Mouse (Mus musculus) intestine, embryonic 15.5 days (tissue): ENCODE data around the gene Erc1. TPM values are rescaled to one million over a fixed set of nuclear protein-coding genes. Genes with fewer than 3 reads are reported as not detected.

ENCODE experiments used
- ATAC-seq: fragments of 200-750 bp; cut with Nextera tagmentation; 2 replicates; pipeline ENCODE4 v1.8.0; 2017; ENCODE audit warnings: moderate TSS enrichment, moderate library complexity
- H3K27ac ChIP-seq: fragments of 300-500 bp; sonication (generic); 2 replicates; pipeline ENCODE4 v1.5.1; 2015; ENCODE audit warnings: mild to moderate bottlenecking, inconsistent platforms
- H3K27me3 ChIP-seq: fragments of 300-500 bp; sonication (generic); replicated peaks from 2 replicates; pipeline ENCODE4 v1.6.1; 2015; ENCODE audit warnings: inconsistent platforms
- H3K36me3 ChIP-seq: fragments of 300-500 bp; sonication (generic); 2 replicates; pipeline ENCODE4 v1.6.1; 2015; ENCODE audit warnings: inconsistent platforms
- H3K4me1 ChIP-seq: fragments of 300-500 bp; sonication (generic); replicated peaks from 2 replicates; pipeline ENCODE4 v1.6.1; 2015; ENCODE audit warnings: inconsistent platforms
- H3K4me2 ChIP-seq: fragments of 300-500 bp; sonication (generic); replicated peaks from 2 replicates; pipeline ENCODE4 v1.6.1; 2015; ENCODE audit warnings: mild to moderate bottlenecking, inconsistent platforms
- H3K4me3 ChIP-seq: fragments of 300-500 bp; sonication (generic); replicated peaks from 2 replicates; pipeline ENCODE4 v1.5.1; 2015; ENCODE audit warnings: inconsistent platforms
- H3K9ac ChIP-seq: fragments of 300-500 bp; sonication (generic); 2 replicates; pipeline ENCODE4 v1.6.1; 2015; ENCODE audit warnings: inconsistent platforms
- H3K9me3 ChIP-seq: fragments of 300-500 bp; sonication (generic); 2 replicates; pipeline ENCODE4 v1.6.1; 2016; ENCODE audit warnings: inconsistent platforms
- WGBS: fragments of 180-500 bp; shearing (Covaris S2); methylation state at CpG from one replicate; pipeline ENCODE4 v1.1.7; 2015; 5-methylcytosine and 5-hydroxymethylcytosine counted together
- polyA plus RNA-seq: library from polyadenylated mRNA; unstranded; fragments of >200 nt; fragmentation: Nextera tagmentation; extraction: Ambion mirVana; gene quantifications from 2 replicates; pipeline ENCODE4 v1.2.1, GENCODE M21; 2015

Gene Erc1
- polyA plus RNA-seq, 1 experiment from 2014 or later, result 13.7 TPM

DNA sequence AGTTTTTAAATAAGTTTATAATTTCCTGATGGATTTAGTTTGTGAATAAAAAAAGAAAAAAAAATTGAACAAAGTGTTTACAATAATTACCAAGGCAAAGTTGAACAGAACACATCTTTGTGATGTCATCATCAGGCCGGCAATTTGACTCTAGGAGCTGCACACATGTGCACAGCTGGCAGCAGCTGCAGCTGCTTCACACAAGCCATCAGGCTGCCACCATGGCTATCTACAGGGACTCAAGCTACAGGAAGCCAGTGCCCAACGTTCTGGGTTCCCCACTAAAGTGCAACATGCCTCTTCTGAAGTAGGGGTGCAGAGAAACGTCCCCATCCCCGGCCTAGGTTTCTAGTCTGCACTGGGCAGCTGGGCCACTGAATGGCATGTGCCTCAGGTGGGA lies 277.2 kb downstream of the Erc1 start:
- peaks cover 11% of the 10 kb centered on the region; the same call in 1 of the 2 replicates for H3K36me3 ChIP-seq
- H3K9ac ChIP-seq, result no peak overlapping the region
- no peak overlapping the region for H3K4me3 ChIP-seq
- no peaks in the 10 kb centered on the region for H3K27me3 ChIP-seq
- 71% methylated on average over 4 of the region's 4 CpGs for WGBS
- no peaks in the 10 kb centered on the region for H3K9me3 ChIP-seq
- ATAC-seq, result no peak
- no peak overlapping the region for H3K27ac ChIP-seq
- H3K4me1 ChIP-seq, result peaks cover 3% of the 10 kb centered on the region; the same call in 1 of the 2 replicates
- no peak overlapping the region for H3K4me2 ChIP-seq

DNA sequence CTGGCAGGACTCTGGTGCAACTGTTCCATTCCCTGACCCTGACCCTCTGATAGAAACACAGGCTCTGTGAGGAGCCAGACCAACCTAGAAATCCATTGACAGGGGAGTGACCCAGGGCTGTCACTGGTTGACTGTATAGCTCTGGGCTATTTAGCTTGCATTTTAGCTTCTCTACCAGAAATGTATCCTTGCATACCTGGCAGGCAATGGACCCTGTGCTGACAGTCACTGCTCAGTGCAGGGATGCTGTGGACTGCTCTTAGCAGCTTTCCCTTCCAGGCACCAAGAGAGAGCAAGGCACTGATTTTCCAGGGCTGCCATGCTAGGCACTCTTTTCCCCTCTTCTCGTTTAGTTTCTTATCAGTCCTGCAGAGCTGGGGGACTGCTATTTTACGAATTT lies 279.6 kb downstream of the Erc1 start:
- no peaks in the 10 kb centered on the region for H3K27me3 ChIP-seq
- no peak overlapping the region for H3K9ac ChIP-seq
- H3K9me3 ChIP-seq, result no peaks in the 10 kb centered on the region
- 62% methylated on average over 2 of the region's 2 CpGs for WGBS
- no peak overlapping the region for H3K4me2 ChIP-seq
- H3K4me1 ChIP-seq, result peaks cover 7% of the 10 kb centered on the region; the same call in 1 of the 2 replicates
- ATAC-seq, result no peak
- H3K27ac ChIP-seq, result no peak overlapping the region
- H3K4me3 ChIP-seq, result no peak overlapping the region
- no peaks in the 10 kb centered on the region for H3K36me3 ChIP-seq

DNA sequence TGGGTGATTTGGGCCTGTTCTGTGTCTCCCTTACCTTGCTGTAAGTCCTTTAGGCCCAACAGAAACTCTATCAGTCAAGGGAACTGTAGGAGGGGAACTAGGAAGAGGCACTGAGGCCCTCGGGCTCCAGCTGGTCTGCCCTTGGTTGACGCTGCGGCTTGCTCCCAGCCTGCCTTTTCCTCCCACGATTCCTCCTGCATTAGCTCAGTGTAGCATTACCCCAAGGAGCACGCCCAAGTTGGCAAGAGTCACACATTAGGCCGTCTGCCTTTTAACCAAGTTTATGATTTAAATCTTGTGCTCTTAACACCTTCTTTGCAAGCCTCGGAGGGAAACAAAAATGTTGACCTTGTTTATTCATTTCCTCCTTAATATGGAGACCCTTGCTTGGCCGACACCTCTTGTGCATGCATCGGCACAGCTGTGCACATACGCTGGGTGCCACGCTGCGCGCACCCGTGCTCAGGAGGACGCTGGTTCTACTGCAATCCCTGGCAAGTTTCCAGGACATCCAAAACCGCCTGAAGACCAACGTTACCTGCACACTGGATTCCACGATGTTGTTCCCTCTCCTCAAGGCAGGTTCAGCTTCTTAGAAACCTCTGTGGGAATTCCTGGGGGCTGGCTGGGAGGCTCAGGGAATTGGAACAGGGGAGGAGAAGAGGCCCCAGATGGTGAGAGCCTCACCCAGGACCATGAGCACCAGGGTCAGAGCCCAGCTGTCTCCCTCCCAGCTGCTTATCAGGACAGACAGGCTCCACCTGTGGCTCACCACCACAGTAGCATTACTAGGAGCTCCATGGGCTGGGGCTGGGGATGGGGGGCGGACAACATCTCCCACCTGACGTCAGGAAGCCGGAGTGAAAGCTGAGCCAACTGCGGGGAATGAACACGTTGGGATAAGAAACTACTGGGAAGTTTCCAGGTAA lies 282.3 kb downstream of the Erc1 start:
- 0 out of 2 replicates have a peak overlapping the region, but pooled peaks have one; percentile 7 for H3K27ac ChIP-seq
- H3K36me3 ChIP-seq, result no peaks in the 10 kb centered on the region
- no peaks in the 10 kb centered on the region for H3K9me3 ChIP-seq
- no peak overlapping the region for H3K9ac ChIP-seq
- no peak overlapping the region for H3K4me2 ChIP-seq
- no peak overlapping the region for H3K4me3 ChIP-seq
- WGBS, result 65% methylated on average over 23 of the region's 23 CpGs
- no peaks in the 10 kb centered on the region for H3K27me3 ChIP-seq
- peak; percentile 50; the same call in 1 of the 2 replicates for ATAC-seq
- peaks cover 9% of the 10 kb centered on the region; the same call in 1 of the 2 replicates for H3K4me1 ChIP-seq

DNA sequence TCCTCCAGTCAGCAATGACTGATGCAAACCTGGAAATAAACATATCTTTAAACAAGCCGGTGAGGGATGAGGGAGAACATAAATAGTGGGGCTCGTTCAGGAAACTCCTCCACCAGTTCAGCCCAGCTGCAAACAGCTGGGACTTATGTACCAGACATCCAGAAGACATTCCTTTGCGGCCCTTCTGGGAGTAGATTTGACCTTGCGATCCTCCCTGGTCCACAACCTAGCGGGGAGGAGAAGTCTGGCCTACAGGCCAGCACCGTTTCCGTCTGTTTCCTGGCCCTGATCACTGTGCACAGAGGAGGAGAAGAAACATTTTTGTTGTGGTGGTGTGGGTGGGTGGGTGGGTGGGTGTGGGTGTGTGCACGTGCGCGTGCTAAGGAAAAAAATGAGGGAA lies 285.4 kb downstream of the Erc1 start:
- H3K27ac ChIP-seq, result no peak overlapping the region
- H3K27me3 ChIP-seq, result no peaks in the 10 kb centered on the region
- peak; percentile 61; the same call in 1 of the 2 replicates for ATAC-seq
- 42% methylated on average over 10 of the region's 10 CpGs for WGBS
- H3K4me1 ChIP-seq, result peaks cover 9% of the 10 kb centered on the region; the same call in 1 of the 2 replicates
- H3K4me3 ChIP-seq, result no peak overlapping the region
- H3K9ac ChIP-seq, result no peak overlapping the region
- no peaks in the 10 kb centered on the region for H3K36me3 ChIP-seq
- H3K9me3 ChIP-seq, result no peaks in the 10 kb centered on the region
- H3K4me2 ChIP-seq, result no peak overlapping the region

DNA sequence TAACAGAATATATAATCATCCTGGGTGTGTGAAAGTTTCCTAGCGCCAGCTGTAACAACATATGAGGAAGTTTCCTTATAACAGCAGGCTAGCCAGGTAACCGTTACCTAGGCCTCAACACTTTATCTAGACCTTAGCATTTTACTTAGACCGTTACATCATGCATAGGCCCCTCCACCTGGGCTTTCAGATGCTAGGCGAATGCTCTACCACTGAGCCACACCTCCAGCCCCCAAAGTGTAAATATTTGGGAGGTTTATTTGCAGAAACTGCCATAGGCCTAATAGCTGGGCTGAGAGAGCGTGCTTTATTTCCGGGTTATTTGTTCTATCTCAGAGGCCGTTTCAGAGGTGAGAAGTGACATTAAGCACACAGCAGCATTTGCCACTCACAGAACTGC lies 289.1 kb downstream of the Erc1 start:
- Histone ChIP-seq H3K4me3 (no peak overlapping the region), H3K4me2 (no peak overlapping the region), H3K27me3 (no peaks in the 10 kb centered on the region), H3K9ac (no peak overlapping the region), H3K9me3 (no peaks in the 10 kb centered on the region), H3K27ac (no peak overlapping the region), H3K36me3 (no peaks in the 10 kb centered on the region), H3K4me1 (0 out of 2 replicates have a peak, but pooled peaks cover 2% of the 10 kb centered on the region)
- no peak; the same call in 1 of the 2 replicates for ATAC-seq
- WGBS, result 43% methylated on average over 7 of the region's 7 CpGs

DNA sequence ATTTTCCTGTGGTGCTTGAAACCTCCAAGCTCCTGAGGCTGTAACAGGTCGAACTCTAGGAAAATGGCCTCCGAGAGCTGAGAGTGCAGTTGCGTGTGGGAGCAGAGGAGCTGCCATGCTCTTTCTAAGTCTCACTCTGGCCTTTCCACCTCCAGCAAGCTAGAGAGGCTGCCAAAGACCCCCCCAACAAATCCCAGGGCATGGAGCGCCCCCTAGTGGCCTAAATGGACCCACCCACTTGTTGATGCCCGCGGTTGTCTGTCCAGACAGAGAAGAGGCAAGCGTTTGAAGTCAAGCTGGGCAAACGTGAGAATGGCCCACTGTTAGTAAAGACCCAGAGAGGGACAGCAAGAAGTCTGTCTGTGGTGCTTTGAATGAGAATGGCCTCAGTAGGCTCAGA lies 293.5 kb downstream of the Erc1 start:
- WGBS, result 77% methylated on average over 8 of the region's 8 CpGs
- no peak overlapping the region for H3K4me3 ChIP-seq
- H3K27ac ChIP-seq, result no peak overlapping the region
- H3K4me2 ChIP-seq, result no peak overlapping the region
- no peak overlapping the region for H3K9ac ChIP-seq
- H3K9me3 ChIP-seq, result no peaks in the 10 kb centered on the region
- H3K27me3 ChIP-seq, result no peaks in the 10 kb centered on the region
- ATAC-seq, result no peak
- no peaks in the 10 kb centered on the region for H3K4me1 ChIP-seq
- no peaks in the 10 kb centered on the region for H3K36me3 ChIP-seq

DNA sequence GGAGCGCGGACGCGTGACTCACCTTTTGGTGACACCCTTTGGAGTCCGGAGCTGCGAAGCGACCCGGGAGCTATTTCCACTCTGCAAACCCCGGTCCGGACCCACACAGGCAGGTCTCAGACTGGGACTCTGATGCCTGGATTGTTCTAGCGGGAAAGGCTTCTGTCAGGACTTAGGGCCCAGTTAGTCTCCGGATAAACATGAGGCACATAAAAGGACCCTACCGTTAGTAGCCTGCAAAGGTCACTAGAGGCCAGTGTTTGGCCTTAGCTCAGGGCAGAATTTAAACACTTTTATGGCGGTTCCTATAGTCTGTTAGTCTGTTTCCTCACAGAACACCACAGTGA lies 303.5 kb downstream of the Erc1 start:
- peak; percentile 62 for ATAC-seq
- Histone ChIP-seq H3K4me2 (peak overlapping the region; percentile 98), H3K4me1 (0 out of 2 replicates have a peak, but pooled peaks cover 9% of the 10 kb centered on the region), H3K27ac (no peak overlapping the region), H3K36me3 (no peaks in the 10 kb centered on the region), H3K27me3 (peaks cover 23% of the 10 kb centered on the region), H3K9ac (peak overlapping the region; percentile 53), H3K9me3 (no peaks in the 10 kb centered on the region), H3K4me3 (peak overlapping the region; percentile 68)
- WGBS, result 2% methylated on average over 14 of the region's 14 CpGs

DNA sequence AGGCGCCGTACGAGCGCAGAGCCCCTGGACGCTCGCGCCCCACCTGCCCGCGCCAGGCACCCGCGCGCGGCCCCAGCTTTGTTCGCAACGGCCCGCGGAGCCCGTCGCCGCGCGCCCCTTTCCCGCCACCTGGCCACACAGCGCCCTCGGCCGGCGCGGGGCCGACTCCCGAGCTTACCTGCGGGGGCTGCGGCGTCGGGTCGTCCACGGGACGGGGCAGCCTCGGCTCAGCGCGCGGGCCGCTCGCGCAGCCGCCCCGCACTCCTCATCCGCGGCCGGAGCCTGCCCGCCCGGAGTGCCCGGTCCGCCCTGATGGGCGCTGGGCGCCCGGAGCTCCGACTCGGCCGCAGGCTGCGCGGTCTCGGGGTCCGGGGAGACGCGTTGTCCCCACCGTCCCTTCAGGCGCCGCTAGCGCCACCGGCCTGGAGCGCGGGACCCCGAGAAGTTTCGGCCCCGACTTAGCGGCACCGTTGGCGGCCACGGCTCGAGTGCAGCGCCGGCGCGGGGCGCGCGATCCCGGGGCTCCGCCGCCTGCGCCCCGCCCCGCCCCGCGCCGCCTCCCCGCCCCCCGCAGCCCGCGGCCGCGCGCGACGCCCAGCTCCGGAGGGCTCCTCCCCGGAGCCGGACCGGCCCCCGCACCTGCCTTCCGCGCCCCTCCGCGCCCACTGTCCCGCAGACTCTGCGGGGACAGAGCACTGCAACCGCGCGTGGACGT lies 304.0 kb downstream of the Erc1 start, which contains the start of gene Wnt5b:
TSS of gene Wnt5b (minus strand) at position 545 of the 715 bp plus-strand sequence.
- Histone ChIP-seq H3K36me3 (no peaks in the 10 kb centered on the region), H3K4me2 (peak within 1 kb of the TSS; percentile 98), H3K27me3 (peaks cover 23% of the 10 kb centered on the region), H3K9ac (peak within 1 kb of the TSS; percentile 53), H3K4me3 (peak within 1 kb of the TSS; percentile 68), H3K9me3 (no peaks in the 10 kb centered on the region), H3K27ac (no peak within 1 kb of the TSS), H3K4me1 (0 out of 2 replicates have a peak, but pooled peaks cover 9% of the 10 kb centered on the region)
- under 1% methylated on average over 118 of the region's 120 CpGs for WGBS
- peak; percentile 81 for ATAC-seq

DNA sequence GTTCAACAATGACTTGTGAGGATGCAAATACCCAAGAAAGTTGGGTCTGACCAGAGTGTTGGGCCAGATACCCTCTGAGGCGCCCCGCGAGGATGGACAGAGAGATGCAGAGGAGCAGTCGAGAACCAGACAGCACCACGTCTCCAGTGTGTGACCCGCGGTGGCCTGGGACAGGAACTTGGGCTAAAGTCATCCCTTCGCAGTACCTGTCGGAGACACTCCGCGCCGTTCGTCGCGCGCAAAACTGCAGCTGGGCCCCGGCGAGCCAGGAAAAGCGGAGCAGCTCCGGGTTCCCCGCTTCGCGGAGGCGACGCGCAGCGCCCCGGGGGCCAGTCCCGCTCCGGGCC lies 304.5 kb downstream of the Erc1 start:
- under 1% methylated on average over 30 of the region's 30 CpGs for WGBS
- peak overlapping the region; percentile 53 for H3K9ac ChIP-seq
- H3K27me3 ChIP-seq, result peaks cover 23% of the 10 kb centered on the region

DNA sequence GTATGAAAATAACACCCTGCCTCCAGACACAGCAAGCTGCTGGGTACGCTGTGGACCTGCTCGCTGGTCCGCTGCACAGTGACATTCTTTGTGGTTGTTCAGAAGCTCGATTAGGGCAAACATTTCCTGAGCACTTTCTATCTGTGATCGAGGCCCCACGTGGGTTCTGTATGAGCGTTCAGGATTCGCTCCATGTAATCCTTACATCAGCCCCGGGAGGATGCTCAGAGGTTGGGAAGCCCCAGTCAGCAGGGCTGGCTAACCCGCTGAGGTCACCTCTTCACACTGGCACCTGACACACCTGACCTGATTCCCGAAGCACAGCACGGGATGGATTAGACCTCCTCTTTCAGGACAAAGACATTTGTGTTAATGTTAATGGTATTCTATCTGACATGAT lies 312.1 kb downstream of the Erc1 start:
- WGBS, result 74% methylated on average over 12 of the region's 12 CpGs
- H3K4me3 ChIP-seq, result no peak overlapping the region

More for the DNA sequence above, 304.5 kb downstream of the Erc1 start:
- peak overlapping the region; percentile 68 for H3K4me3 ChIP-seq
- H3K9me3 ChIP-seq, result no peaks in the 10 kb centered on the region
- 0 out of 2 replicates have a peak, but pooled peaks cover 9% of the 10 kb centered on the region for H3K4me1 ChIP-seq
- H3K27ac ChIP-seq, result no peak overlapping the region
- peak overlapping the region; percentile 98 for H3K4me2 ChIP-seq
- H3K36me3 ChIP-seq, result no peaks in the 10 kb centered on the region
- ATAC-seq, result peak; percentile 23; the same call in 1 of the 2 replicates

DNA sequence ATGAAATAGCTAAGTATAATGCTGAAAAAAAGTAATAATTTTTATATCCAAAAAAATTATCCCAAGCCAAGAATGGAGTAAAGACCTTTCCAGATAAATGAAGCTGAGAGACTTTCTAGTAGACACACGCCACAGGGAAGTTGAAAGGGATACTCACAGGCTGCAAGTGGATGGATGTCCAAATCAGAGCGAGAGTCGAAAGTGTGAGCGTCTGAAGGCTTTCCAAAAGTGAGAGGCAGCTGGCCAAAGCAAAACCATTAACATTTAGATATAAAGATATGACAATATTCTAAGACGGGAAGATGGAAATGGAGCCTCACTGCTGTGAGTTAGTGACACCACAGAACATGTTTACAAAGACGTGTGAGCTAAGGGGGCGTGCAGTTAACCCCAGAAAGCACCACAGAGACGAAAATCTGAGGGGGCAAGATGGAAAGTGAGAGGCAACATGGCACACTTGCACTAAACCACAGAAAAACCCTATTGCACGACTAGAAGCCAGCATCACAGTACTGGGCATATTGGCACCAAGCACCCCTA lies 314.7 kb downstream of the Erc1 start:
- ATAC-seq, result no peak
- no peak overlapping the region for H3K4me2 ChIP-seq
- no peaks in the 10 kb centered on the region for H3K9me3 ChIP-seq
- H3K4me1 ChIP-seq, result no peaks in the 10 kb centered on the region
- H3K9ac ChIP-seq, result no peak overlapping the region
- H3K27ac ChIP-seq, result no peak overlapping the region
- 72% methylated on average over 9 of the region's 9 CpGs for WGBS
- no peaks in the 10 kb centered on the region for H3K36me3 ChIP-seq
- no peaks in the 10 kb centered on the region for H3K27me3 ChIP-seq
- no peak overlapping the region for H3K4me3 ChIP-seq

More for the DNA sequence above, 312.1 kb downstream of the Erc1 start:
- H3K27ac ChIP-seq, result no peak overlapping the region
- H3K4me1 ChIP-seq, result no peaks in the 10 kb centered on the region
- H3K4me2 ChIP-seq, result no peak overlapping the region
- no peaks in the 10 kb centered on the region for H3K9me3 ChIP-seq
- no peak for ATAC-seq
- H3K9ac ChIP-seq, result no peak overlapping the region
- H3K36me3 ChIP-seq, result no peaks in the 10 kb centered on the region
- no peaks in the 10 kb centered on the region for H3K27me3 ChIP-seq

DNA sequence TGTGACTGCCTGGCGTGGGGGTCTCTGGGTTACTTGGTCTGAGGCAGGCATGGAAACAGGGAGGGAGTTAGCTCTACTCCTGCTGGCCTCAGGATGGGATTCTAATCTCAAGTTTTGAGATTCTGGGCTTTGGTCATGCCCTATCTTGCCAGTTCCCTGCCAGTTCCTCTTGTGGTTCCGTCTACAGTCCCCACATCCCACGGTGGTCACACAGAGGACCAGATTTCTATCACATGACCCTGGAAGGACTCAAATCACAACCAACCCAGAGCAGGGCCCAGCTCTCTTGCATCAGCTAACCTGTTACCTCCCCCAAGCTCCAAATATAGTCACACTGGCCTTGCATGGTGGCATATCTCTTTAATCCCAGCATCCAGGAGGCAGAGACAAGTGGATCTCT lies 318.3 kb downstream of the Erc1 start:
- no peak for ATAC-seq
- no peaks in the 10 kb centered on the region for H3K9me3 ChIP-seq
- WGBS, result 87% methylated on average over 3 of the region's 3 CpGs
- no peaks in the 10 kb centered on the region for H3K27me3 ChIP-seq
- H3K4me2 ChIP-seq, result no peak overlapping the region
- H3K4me1 ChIP-seq, result no peaks in the 10 kb centered on the region
- H3K27ac ChIP-seq, result no peak overlapping the region
- no peaks in the 10 kb centered on the region for H3K36me3 ChIP-seq
- no peak overlapping the region for H3K4me3 ChIP-seq
- H3K9ac ChIP-seq, result no peak overlapping the region
